Mouse (Mus musculus) c-Kit-positive CD71-positive TER-119-negative erythroid progenitor cells, embryonic 14.5 days (primary cell): ENCODE results near the gene Tmem235.
"Not testable (repeated sequence)": the region's sequence is repeated elsewhere in the genome, so short reads cannot be mapped to it uniquely, and the experiment has no call there.

Source experiments
- DNase-seq: peaks from one replicate; pipeline ENCODE4 v3.0.0-alpha.2; 2013; ENCODE audit warnings: low read depth

Gene Tmem235

GRCm38 (mm10) chr11:117860601-117861000 is at the start of gene Tmem235:
Tmem235 (plus strand) TSS chr11:117860752.
- no peak for DNase-seq

DNA sequence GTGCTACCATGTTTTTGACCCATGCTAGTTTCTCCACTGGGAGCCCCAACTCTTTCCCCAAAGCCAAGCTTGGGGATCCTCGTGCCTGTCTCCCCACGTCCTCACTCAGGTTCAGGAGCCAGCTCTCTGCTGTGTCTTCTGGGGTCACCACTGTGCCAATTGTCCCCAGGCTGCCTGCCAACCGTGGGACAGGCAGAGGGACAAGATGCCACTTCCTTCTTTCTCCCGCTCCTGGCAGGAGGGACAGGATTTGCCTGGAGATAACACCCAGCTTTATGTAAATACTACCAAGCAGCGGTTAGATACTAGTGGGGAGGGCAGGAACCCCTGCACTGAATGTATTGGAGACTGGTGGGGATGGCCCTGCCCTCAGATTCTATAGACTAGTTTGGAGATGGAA is 46.7 kb upstream of the Tmem235 start:
- DNase-seq, result no peak

GRCm38 (mm10) chr11:117814704-117815366 is 45.7 kb upstream of the Tmem235 start:
- no peak for DNase-seq

DNA sequence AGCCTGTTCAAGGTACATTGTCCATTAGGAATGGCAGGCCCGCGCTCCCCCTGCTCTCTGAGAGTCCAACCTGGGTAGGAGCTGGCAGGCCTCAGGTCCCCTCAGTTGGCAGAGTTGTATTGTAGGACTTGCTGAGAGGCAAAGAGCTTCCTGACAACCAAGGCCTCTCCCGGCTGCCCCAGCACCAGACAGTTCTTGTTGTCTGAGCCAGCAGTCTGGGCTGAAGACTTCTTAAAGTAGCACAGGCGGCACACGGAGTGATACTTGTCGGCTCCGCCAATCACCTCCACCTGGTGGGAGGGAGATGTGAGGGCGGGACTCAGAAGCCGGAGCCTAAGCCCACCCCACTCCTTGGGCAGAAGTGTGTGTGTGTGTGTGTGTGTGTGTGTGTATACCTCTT is 44.7 kb upstream of the Tmem235 start:
- not testable (repeated sequence) for DNase-seq

DNA sequence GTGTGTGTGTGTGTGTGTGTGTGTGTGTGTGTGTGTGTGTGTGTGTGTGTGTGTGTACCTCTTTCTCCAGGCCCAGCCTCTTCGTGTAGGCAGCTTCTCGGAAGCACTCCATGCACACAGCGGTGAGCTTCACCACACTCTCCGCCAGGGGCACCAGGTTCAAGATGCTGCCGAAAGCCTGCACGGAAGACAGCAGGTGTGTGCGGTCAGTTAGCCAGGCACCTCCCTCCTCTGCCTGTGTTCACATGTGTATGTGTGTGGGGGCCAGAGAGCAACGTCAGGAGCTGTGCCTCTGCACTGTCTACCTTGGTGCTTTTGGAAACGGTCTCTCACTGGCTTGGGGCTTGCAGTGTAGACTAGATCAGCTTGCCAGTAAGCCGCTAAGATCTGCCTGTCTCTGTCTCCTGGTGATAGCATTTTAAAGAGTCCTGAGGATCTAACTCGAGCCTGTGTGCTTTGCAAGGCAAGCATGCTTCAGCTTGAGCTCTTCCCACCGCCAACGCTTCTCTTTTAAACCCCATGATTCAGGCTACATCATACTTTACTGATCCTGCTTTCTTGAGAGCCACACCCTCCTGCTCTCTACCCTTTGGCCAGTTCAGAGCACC is 44.1 kb upstream of the Tmem235 start:
- DNase-seq, result no peak

DNA sequence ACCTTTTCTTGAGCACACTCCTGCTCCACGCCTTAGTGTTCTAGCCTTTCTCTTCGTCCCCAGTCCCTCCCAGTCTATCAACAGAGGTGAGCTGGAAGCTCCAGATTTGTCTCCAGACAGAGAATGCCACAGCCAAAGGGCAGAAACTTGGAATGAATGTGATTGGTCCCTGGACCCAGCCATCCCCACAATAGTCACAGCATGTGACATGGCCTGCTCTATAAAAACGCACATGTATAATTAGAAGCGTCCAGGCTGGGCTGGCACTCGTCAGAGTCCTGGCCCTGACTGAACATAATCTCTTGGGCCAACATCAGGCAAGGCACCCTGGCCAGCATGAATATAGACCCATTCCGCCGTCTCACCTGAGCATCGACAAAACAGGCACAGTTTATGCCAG is 41.5 kb upstream of the Tmem235 start:
- DNase-seq, result no peak

DNA sequence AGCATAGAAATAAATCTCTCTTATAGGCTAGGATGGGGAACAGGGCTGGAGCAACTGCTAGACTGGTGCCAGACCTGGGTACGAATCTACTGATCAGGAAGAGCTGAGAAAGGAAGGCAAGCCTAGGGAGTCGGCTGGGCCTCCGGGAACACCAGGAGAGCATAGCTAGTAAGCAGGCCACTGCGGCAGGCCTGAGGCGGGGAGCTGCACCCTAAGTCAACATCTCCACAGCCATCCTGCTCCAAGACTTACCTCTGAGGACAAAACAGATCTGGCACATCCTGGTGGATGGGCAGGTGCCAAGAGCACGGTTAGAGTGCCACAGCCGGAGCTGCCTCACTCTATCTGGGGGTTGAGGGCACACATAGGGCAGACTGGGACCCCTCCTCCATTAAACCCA is 40.4 kb upstream of the Tmem235 start:
- DNase-seq, result no peak

- no peak for DNase-seq
These were observed 38.7 kb upstream of the Tmem235 start for GRCm38 (mm10) chr11:117821868-117822267.

DNA sequence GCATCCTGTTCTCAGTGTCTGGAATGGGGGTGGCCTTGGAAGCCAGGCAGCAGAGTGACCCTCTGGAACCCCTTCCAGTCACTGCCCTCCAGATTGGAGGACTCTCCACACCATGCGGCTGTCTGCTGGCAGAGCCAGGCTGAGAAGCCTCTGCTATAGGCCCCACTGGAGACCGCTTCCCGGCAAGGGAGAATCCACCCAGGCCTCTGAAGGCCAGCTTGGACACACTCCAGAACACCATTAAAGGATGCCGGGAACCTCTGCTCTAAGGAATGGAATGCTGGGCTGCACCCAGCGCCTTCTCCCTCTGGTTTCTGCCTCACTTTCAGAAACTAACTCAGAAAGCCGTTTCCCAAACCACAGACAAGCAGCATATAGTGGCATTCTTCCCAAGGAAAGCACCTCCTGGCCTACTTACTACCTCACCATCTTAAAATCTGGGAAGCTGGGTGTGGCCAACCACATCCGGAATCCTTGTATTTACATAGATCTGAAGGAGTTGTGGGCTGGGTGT is 37.8 kb upstream of the Tmem235 start:
- DNase-seq, result no peak

GRCm38 (mm10) chr11:117823411-117823810 is 37.1 kb upstream of the Tmem235 start:
- DNase-seq, result no peak

GRCm38 (mm10) chr11:117824060-117824969 is 36.2 kb upstream of the Tmem235 start:
- peak; percentile 68 for DNase-seq

- DNase-seq, result peak; percentile 88
These were observed 35.0 kb upstream of the Tmem235 start, which contains the start of the genes Afmid and Tk1 for GRCm38 (mm10) chr11:117825333-117826101. Afmid (plus strand) TSS chr11:117825924. Tk1 (minus strand) TSS chr11:117826092.

DNA sequence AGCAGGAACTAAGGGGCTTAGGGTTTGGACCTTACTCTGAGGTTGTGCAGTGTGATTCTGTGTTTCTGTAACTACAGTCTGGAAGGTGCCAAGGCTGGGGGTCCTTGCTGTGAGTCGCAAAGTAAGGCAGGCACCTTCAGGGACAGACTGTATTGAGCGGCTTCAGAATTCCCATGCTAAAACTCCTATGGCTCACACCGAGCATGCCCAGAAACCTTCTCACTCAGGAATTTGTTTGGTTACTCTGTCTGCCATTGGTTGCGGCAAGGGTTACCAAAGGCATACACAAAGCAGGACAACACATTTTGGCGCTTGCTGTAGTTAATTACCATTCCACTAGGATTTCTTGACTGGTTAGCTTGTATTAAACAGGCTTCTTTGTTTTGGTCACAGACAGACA is 34.4 kb upstream of the Tmem235 start:
- no peak for DNase-seq

DNA sequence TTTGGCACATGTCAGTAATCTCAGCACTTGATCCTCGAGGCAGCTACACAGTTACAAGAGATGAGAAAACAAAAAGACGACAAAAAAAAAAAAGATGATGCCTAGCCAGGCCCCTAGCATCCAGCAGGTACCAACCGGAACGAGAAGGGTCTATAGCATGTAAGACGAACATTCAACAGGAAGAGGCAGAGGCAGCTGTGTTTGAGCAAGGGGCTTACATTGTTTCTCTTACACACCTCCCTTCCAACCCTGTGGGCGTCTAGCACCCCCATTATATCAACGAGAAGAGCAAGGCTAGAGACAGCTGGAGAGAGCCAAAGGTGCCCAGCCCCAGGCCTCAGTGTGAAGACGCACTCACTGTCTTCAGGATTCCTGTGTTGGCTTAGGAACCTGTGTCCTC is 33.6 kb upstream of the Tmem235 start:
- DNase-seq, result no peak

DNA sequence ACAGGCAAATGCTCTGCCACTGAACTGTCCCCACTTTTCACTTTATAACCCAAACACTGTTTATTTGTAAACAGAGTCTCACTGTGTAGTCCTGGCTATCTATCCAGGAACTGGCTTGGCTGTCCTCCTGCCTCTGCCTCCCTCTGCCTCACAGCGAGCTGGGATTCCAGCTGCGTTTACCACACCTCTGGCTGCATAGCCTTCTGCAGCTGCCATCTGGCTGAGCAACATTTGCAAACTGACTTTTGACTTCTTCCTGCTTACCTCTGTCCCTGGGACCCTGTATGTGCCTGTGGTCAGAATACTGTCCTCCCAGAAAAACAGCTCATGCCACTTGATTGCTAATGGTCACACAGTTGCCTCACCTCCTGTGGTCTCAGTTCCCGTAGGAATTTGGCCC is 33.2 kb upstream of the Tmem235 start:
- no peak for DNase-seq

GRCm38 (mm10) chr11:117828149-117828887 is 32.2 kb upstream of the Tmem235 start:
- peak; percentile 73 for DNase-seq

DNA sequence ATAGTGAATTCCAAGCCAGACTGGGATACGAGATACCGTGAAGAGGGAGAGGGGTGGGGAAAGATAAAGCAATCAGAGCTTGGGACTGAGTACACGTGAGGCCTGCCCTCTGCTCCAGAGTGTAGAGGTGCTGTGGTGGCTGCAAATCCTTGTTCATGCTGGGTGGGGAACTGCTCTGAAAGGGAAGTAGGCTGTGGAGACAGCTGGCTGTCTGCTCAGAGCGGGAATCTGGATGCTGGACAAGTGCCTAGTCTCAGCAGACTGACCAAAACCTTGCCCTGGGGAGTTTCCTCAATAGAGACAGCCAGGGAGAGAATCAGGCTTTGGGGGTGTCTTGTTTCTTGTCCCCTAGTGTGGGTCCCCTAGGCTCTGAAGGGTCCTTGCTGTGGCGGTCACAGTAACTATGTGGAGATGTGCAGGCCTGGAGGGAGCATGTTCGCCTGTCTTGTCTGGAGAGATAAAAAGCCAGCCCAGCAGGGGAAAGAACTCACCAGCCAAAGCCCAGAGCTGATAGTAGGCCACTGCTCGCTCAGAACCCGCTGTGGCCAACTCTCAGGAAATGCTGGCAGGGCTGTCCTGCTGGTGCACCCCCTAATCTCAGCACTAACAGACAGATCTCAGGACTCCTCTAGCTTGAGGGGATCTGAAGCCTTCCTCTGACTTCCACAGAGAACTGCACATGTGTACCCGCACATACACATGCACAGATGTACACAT is 31.5 kb upstream of the Tmem235 start:
- DNase-seq, result peak; percentile 53

DNA sequence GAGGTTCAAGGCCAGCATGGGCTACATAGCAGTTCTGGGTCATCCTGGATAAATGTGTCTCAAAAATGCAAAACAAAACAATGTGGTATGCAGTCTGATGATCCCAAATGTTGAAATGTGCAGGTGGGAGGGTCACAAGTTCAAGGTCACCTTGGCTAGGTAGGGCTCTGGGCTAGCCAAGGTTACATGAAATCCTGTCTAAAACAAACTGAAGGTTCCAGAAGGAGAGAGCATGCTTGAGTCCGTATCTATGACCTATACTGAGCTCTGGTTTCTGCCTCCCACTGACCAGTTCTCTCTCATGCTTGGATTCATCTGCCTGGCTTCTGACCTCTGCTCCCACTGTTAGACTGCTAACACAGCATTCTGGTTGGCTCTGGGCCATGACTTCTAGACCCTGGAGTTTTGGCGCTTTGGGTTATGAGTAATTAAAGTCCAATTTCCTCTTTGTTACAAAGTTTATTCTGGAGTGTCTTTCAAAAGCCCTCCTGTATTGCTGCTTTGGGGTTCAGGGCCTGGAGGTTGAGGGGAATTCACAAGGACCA is 30.8 kb upstream of the Tmem235 start:
- DNase-seq, result no peak

DNA sequence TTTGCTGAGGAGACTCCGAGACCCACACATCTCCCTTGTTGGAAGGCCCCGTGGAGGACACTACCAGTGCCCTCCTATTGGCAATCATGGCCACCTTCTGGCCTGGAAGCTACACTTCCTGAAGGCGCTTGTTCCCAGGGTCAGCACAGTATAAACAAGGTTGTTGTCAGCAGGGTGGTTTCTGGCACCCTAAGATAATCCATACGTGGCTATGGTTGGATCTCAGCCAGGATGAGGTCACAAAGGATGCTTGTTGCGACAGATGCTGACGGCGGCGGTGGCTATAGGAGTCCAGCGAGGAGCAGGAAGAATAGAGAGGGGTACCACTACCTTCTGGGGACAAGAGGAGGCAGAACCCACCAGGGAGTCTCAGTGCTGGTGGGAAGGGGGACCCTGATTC is 30.2 kb upstream of the Tmem235 start:
- DNase-seq, result peak; percentile 47
